Mouse (Mus musculus) CH12.LX (cell line): ENCODE results near the gene Trappc10. TPM values are rescaled to one million over a fixed set of nuclear protein-coding genes. Genes with fewer than 3 reads are reported as not detected.

ENCODE experiments used
- DNase-seq: peaks from one replicate; pipeline ENCODE4 v3.0.0-alpha.2; 2013; ENCODE audit errors: extremely low read depth
- H3K27ac ChIP-seq: 2 replicates; pipeline ENCODE4 v1.5.1; 2012; ENCODE audit warnings: low read depth, mild to moderate bottlenecking, control low read depth, moderate library complexity; ENCODE audit not compliant: insufficient read depth
- H3K27me3 ChIP-seq: replicated peaks from 2 replicates; pipeline ENCODE3; 2012; ENCODE audit warnings: inconsistent platforms
- H3K36me3 ChIP-seq, 2 experiments: replicated peaks in 1 of 2; 2 replicates each; pipeline versions ENCODE3 to v1.6.1; 2012; ENCODE audit warnings: inconsistent platforms in 1 of 2, low read length in 1 of 2, mild to moderate bottlenecking in 1 of 2, mixed read lengths in 1 of 2, moderate library complexity in 1 of 2; ENCODE audit not compliant: control insufficient read depth in 1 of 2, insufficient read depth in 1 of 2
- H3K4me1 ChIP-seq, 2 experiments: 2 replicates each; pipeline ENCODE4 v1.6.1; 2012; ENCODE audit warnings: inconsistent platforms in 1 of 2, moderate library complexity in 1 of 2; ENCODE audit not compliant: insufficient read depth in 2 of 2, control insufficient read depth in 1 of 2
- H3K4me2 ChIP-seq: 2 replicates; pipeline ENCODE4 v1.6.1; 2012; ENCODE audit warnings: low read depth, mild to moderate bottlenecking, control low read depth; ENCODE audit not compliant: poor library complexity, insufficient read depth, severe bottlenecking
- H3K4me3 ChIP-seq, 3 experiments: fragments of 150-350 bp in 1 of 3; sonication (generic) in 1 of 3; replicated peaks in 1 of 3; 2 replicates each; pipeline versions ENCODE3 to v1.5.1; 2011 to 2012; ENCODE audit warnings: low read depth in 2 of 3, low read length in 2 of 3, mild to moderate bottlenecking in 2 of 3, moderate library complexity in 2 of 3, control low read depth in 1 of 3, improper control_type of control experiment in 1 of 3, inconsistent platforms in 1 of 3, mixed read lengths in 1 of 3; ENCODE audit not compliant: poor library complexity in 1 of 3
- H3K79me2 ChIP-seq: replicated peaks from 2 replicates; pipeline ENCODE4 v1.6.1; 2012; ENCODE audit warnings: mild to moderate bottlenecking, moderate library complexity; ENCODE audit not compliant: control insufficient read depth, poor library complexity, insufficient read depth, severe bottlenecking; ENCODE audit errors: extremely low read depth
- H3K9ac ChIP-seq: 2 replicates; pipeline ENCODE4 v1.6.1; 2012; ENCODE audit warnings: low read depth, mild to moderate bottlenecking, control low read depth, moderate library complexity; ENCODE audit not compliant: insufficient read depth
- H3K9me3 ChIP-seq: replicated peaks from 2 replicates; pipeline ENCODE3; 2012; ENCODE audit warnings: low read length, inconsistent platforms, mixed read lengths
- CHD1 ChIP-seq: IDR thresholded peaks from 2 replicates; pipeline ENCODE4 v1.6.1; 2012; ENCODE audit warnings: low read depth, low read length, improper control_type of control experiment, inconsistent platforms
- CHD2 ChIP-seq: IDR thresholded peaks from 2 replicates; pipeline ENCODE4 v1.6.1; 2011; ENCODE audit warnings: low read length, improper control_type of control experiment
- CTCF ChIP-seq, 2 experiments: IDR thresholded peaks in 1 of 2; conservative IDR thresholded peaks in 1 of 2; 2 replicates each; pipeline ENCODE4 v1.5.1; 2011 to 2012; ENCODE audit warnings: low read depth in 2 of 2, low read length in 2 of 2, improper control_type of control experiment in 1 of 2, inconsistent platforms in 1 of 2, mild to moderate bottlenecking in 1 of 2, moderate library complexity in 1 of 2
- IRF4 ChIP-seq: IDR thresholded peaks from 2 replicates; pipeline ENCODE4 v1.6.1; 2014; ENCODE audit warnings: low read depth, mild to moderate bottlenecking, inconsistent platforms, low read length, improper control_type of control experiment
- MEF2A ChIP-seq: IDR thresholded peaks from 2 replicates; pipeline ENCODE4 v1.6.1; 2014; ENCODE audit warnings: low read depth, mild to moderate bottlenecking, inconsistent platforms, low read length, improper control_type of control experiment, borderline replicate concordance
- MYC ChIP-seq: IDR thresholded peaks from 2 replicates; pipeline ENCODE4 v1.6.1; 2011; ENCODE audit warnings: low read depth, mild to moderate bottlenecking, improper control_type of control experiment, low read length
- SMC3 ChIP-seq: IDR thresholded peaks from 2 replicates; pipeline ENCODE4 v1.6.1; 2011; ENCODE audit warnings: low read depth, low read length, improper control_type of control experiment
- USF2 ChIP-seq: conservative IDR thresholded peaks from 2 replicates; pipeline ENCODE4 v1.6.1; 2011; ENCODE audit warnings: low read depth, low read length, improper control_type of control experiment
- ZNF384 ChIP-seq: IDR thresholded peaks from 2 replicates; pipeline ENCODE4 v1.6.1; 2012; ENCODE audit warnings: low read depth, low read length, improper control_type of control experiment, inconsistent platforms
- dilution Hi-C: fragments of 300-500 bp; cut with MboI; formaldehyde crosslinking; loops from 2 replicates; pipeline ENCODE4 v1.14.3; 2020; ENCODE audit warnings: low sequenced_read_pairs; ENCODE audit not compliant: extremely low pct_unique_long_range_greater_than_20kb, extremely low pct_ligation_motif_present
- in situ Hi-C: fragments of 300-500 bp; cut with MboI; formaldehyde crosslinking; loops from 3 replicates; pipeline ENCODE4 v1.14.3; 2019; ENCODE audit warnings: low sequenced_read_pairs, low pct_ligation_motif_present, low pct_unique_long_range_greater_than_20kb, mixed read lengths
- polyA plus RNA-seq: library from polyadenylated mRNA; unstranded; fragments of >175 nt; gene quantifications from 2 replicates; pipeline ENCODE4 v1.2.1, GENCODE M21; 2012; ENCODE audit warnings: low read depth; ENCODE audit not compliant: insufficient read length
- total RNA-seq, 2 experiments: library from RNA; depleted of rRNA; stranded (reverse); fragments of 300-350 nt in 1 of 2; fragments of >200 nt in 1 of 2; gene quantifications; 2 replicates each; pipeline ENCODE4 v1.2.3; 2012 to 2014

Gene Trappc10
- total and polyA plus RNA-seq, 3 experiments: 22.1 to 26.7 (median 26.5) TPM

DNA sequence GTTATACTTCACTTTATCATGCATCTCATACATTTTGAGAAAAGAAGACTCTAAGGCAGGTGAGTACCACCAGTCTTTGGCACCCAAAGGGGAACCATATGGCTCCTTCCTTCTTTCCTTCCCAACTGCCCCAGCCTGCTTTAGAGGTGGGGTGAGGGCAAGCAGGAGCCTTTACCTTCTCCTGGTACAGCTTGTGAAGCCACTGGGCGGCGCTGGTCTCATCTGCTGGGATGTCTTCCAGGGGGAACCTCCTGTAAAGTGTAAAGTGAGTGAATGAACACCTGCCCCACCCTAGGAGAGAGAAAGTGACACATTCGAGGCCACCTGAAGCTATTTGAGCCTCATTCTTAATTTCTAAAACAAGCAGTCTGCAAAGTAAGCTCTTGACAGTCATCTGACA is 33.4 kb upstream of the Trappc10 start:
- Histone ChIP-seq H3K4me3 (no peak overlapping the region), H3K36me3 (peaks cover 42 to 97% of the 10 kb centered on the region in 2 experiments), H3K79me2 (no peaks in the 10 kb centered on the region), H3K9ac (no peak overlapping the region), H3K4me2 (no peak overlapping the region), H3K27ac (no peak overlapping the region), H3K9me3 (no peaks in the 10 kb centered on the region), H3K4me1 (peaks cover 3 to 48% of the 10 kb centered on the region in 2 experiments), H3K27me3 (no peaks in the 10 kb centered on the region)
- no peak for TF ChIP-seq CHD1
- TF ChIP-seq CTCF (conservative IDR thresholded peaks at IDR 0.05 in 1 of 2, IDR thresholded peaks at IDR 0.05 in 1 of 2; ENCODE audit: low read depth in 2 of 2, low read length in 2 of 2): peak in 1 of 2 experiments; percentile 8; a peak in 1 of 4 replicates
- no peak for DNase-seq
- in situ Hi-C loops: no loop called here
- dilution Hi-C loops: no loop called here

DNA sequence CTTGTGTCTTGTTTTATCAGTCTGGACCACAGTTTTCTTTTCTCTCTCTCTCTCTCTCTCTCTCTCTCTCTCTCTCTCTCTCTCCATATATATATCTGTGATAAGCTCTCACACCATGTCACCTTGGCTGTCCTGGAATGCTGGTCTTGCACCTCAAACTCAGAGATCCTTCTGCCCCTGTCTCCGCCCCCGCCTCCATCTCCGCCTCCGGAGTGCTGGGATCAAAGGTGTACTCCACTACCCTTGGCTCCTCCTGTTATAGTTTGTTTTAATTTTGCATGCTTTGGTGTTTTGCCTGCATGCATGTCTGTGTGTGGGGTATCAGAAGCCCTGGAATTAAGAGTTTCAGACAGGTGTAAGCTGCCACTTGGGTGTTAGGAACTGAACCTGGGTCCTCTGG is 31.8 kb upstream of the Trappc10 start:
- H3K36me3 ChIP-seq: peaks cover 35 to 97% of the 10 kb centered on the region in 2 experiments

GRCm38 (mm10) chr10:78272932-78273331 is 28.5 kb upstream of the Trappc10 start:
- no peaks in the 10 kb centered on the region for H3K9me3 ChIP-seq
- H3K4me1 ChIP-seq: peaks cover 3 to 31% of the 10 kb centered on the region in 2 experiments
- dilution Hi-C loops: no loop called here
- no peaks in the 10 kb centered on the region for H3K27me3 ChIP-seq
- H3K4me2 ChIP-seq: no peak overlapping the region
- in situ Hi-C loops: no loop called here
- no peak for DNase-seq
- H3K4me3 ChIP-seq: no peak overlapping the region
- TF ChIP-seq CHD2 (no peak), MYC (no peak), MEF2A (no peak), SMC3 (no peak), USF2 (no peak)
- peaks cover 26 to 77% of the 10 kb centered on the region in 2 experiments for H3K36me3 ChIP-seq
- H3K79me2 ChIP-seq: no peaks in the 10 kb centered on the region
- no peak overlapping the region for H3K27ac ChIP-seq
- H3K9ac ChIP-seq: no peak overlapping the region

More for the DNA sequence above, 31.8 kb upstream of the Trappc10 start:
- Histone ChIP-seq H3K27ac (no peak overlapping the region), H3K9me3 (no peaks in the 10 kb centered on the region), H3K4me1 (peaks cover 3 to 45% of the 10 kb centered on the region in 2 experiments), H3K27me3 (no peaks in the 10 kb centered on the region), H3K79me2 (no peaks in the 10 kb centered on the region), H3K4me2 (no peak overlapping the region), H3K4me3 (no peak overlapping the region), H3K9ac (no peak overlapping the region)
- in situ Hi-C loops (no loop called here), dilution Hi-C loops (no loop called here)
- no peak for DNase-seq
- no peak for TF ChIP-seq ZNF384
- no peak for TF ChIP-seq IRF4
